Mouse (Mus musculus) spleen, adult 10 weeks (tissue): ENCODE measurements around the gene Defa20. TPM values are rescaled to one million over a fixed set of nuclear protein-coding genes. Genes with fewer than 3 reads are reported as not detected.

ENCODE experiments used
- polyA plus RNA-seq: library from polyadenylated mRNA; stranded (reverse); fragments of 350-450 nt; fragmentation: Illumina TruSeq; extraction: RNeasy Lipid Tissue Mini Kit (QIAGEN cat#74804); gene quantifications from one replicate; pipeline ENCODE4 v1.2.3, GENCODE M21; 2015; ENCODE audit warnings: low replicate concordance; ENCODE audit not compliant: insufficient read depth

The Defa20 gene
- polyA plus RNA-seq: not detected

GRCm38 (mm10) chr8:21508958-21509357, at the start of gene Defa20:
TSS of gene Defa20 (plus strand) at chr8:21509258.

GRCm38 (mm10) chr8:21528732-21529131, 19.7 kb downstream of the Defa20 start, which contains the start of gene Defa32:
TSS of gene Defa32 (plus strand) at chr8:21529032.

Other genes starting within 250 kb of the Defa20 start
- gene Defa27, start 193.7 kb upstream of the Defa20 start, polyA plus RNA-seq: not detected
- not detected for gene Defa29, start 182.2 kb upstream of the Defa20 start, polyA plus RNA-seq
- not detected for gene Defa2, start 130.7 kb upstream of the Defa20 start, polyA plus RNA-seq
- not detected for gene Defa33, start 117.4 kb upstream of the Defa20 start, polyA plus RNA-seq
- gene Defa36, start 81.8 kb upstream of the Defa20 start, polyA plus RNA-seq: not detected
- not detected for gene Gm7849, start 52.7 kb upstream of the Defa20 start, polyA plus RNA-seq
- not detected for gene Defa32, start 19.8 kb downstream of the Defa20 start, polyA plus RNA-seq
- not detected for gene Defa37, start 56.1 kb downstream of the Defa20 start, polyA plus RNA-seq
- not detected for gene Defa28, start 73.7 kb downstream of the Defa20 start, polyA plus RNA-seq
- gene Gm7861, start 85.2 kb downstream of the Defa20 start, polyA plus RNA-seq: not detected
- gene Defa26, start 108.9 kb downstream of the Defa20 start, polyA plus RNA-seq: not detected
- not detected for gene Defa17, start 146.5 kb downstream of the Defa20 start, polyA plus RNA-seq
- not detected for gene Defa34, start 156.5 kb downstream of the Defa20 start, polyA plus RNA-seq
- gene AY761184, start 194.4 kb downstream of the Defa20 start, polyA plus RNA-seq: not detected
- not detected for gene Defa24, start 225.2 kb downstream of the Defa20 start, polyA plus RNA-seq